Mouse (Mus musculus) kidney, adult 2 months (tissue): ENCODE data around the gene Ttll9. TPM values are rescaled to one million over a fixed set of nuclear protein-coding genes. Genes with fewer than 3 reads are reported as not detected.

ENCODE experiments used
- DNase-seq: peaks from one replicate; pipeline ENCODE4 v3.0.0; 2021
- H3K27ac ChIP-seq: fragments of 200-500 bp; 2 replicates; pipeline ENCODE4 v1.5.1; 2012; ENCODE audit warnings: low read depth, low read length, control low read depth, inconsistent platforms; ENCODE audit not compliant: insufficient read depth
- H3K27me3 ChIP-seq: fragments of 200-500 bp; replicated peaks from 2 replicates; pipeline ENCODE4 v1.6.1; 2012; ENCODE audit warnings: mild to moderate bottlenecking, moderate library complexity, low read length, inconsistent platforms; ENCODE audit not compliant: control insufficient read depth, insufficient read depth
- H3K36me3 ChIP-seq: fragments of 200-500 bp; 2 replicates; pipeline ENCODE4 v1.6.1; 2012; ENCODE audit warnings: mild to moderate bottlenecking, moderate library complexity, low read length, inconsistent platforms; ENCODE audit not compliant: control insufficient read depth, insufficient read depth
- H3K4me1 ChIP-seq: fragments of 200-500 bp; 2 replicates; pipeline ENCODE4 v1.6.1; 2011; ENCODE audit warnings: low read length; ENCODE audit not compliant: control insufficient read depth, insufficient read depth
- H3K4me3 ChIP-seq: fragments of 200-500 bp; 2 replicates; pipeline ENCODE4 v1.5.1; 2011; ENCODE audit warnings: mild to moderate bottlenecking, low read depth, low read length, control low read depth; ENCODE audit not compliant: insufficient read depth
- CTCF ChIP-seq: fragments of 200-500 bp; conservative IDR thresholded peaks from 2 replicates; pipeline ENCODE4 v1.5.1; 2011; ENCODE audit warnings: low read depth, mild to moderate bottlenecking, control low read depth, low read length, moderate library complexity, mixed read lengths; ENCODE audit not compliant: insufficient read depth, insufficient read length
- POLR2A ChIP-seq: fragments of 200-500 bp; IDR thresholded peaks from one replicate; pipeline ENCODE4 v1.6.1; 2011; ENCODE audit warnings: low read depth, low read length, control low read depth
- WGBS: fragments of 180-500 bp; shearing (Covaris S2); methylation state at CpG from one replicate; pipeline ENCODE4 v1.1.7; 2018; 5-methylcytosine and 5-hydroxymethylcytosine counted together
- polyA plus RNA-seq: library from polyadenylated mRNA; depleted of rRNA; stranded (reverse); fragments of >200 nt; gene quantifications from 2 replicates; pipeline ENCODE4 v1.2.3, GENCODE M21; 2012

Ttll9 gene
- polyA plus RNA-seq, 1 experiment = 1.0 TPM

DNA sequence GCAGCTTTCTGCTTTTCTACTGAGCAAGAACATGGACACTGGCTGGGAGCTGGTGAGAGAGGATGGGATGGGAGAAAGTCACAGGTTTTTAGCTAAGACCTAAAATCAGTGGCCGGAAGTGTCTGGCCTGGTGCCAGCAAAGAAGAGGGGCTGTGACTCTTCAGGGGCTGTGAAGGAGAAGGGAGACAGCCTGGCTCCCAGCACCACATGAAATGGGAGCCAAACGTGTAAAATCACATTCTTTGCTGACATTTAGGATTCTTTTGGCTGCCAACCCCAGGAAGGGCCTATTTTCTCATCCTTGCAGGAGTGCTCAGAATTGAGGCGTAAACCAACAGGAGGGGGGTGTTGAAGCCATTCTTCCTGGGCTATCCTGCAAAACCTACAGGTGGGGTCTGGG lies 81.6 kb downstream of the Ttll9 start:
- 47% methylated on average over 3 of the region's 3 CpGs for WGBS
- H3K36me3 ChIP-seq = no peaks in the 10 kb centered on the region
- H3K27ac ChIP-seq = no peak overlapping the region
- DNase-seq = no peak
- no peak overlapping the region for H3K4me3 ChIP-seq
- no peaks in the 10 kb centered on the region for H3K27me3 ChIP-seq
- TF ChIP-seq CTCF = no peak
- TF ChIP-seq POLR2A = no peak
- no peaks in the 10 kb centered on the region for H3K4me1 ChIP-seq

DNA sequence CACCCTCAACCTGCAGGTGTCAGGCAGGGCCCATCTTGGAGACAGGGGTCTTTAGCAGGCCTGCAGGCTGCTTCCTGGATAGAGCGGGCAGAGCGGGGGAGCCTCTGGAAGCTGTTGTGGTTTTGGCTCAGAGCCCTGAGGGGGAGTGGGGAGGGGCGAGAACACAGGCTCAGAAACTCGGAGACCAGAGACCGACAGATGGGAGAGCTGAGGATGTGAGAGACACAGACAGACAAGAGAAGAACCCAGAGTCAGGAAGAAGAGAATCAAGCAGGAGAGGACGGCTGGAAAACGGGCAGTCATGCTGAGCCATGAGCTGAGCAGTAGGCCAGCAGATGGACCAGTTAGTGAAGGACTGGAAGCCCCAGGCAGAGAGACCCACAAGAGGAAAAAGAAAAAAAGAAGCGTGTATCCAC lies 83.6 kb downstream of the Ttll9 start:
- DNase-seq = no peak
- H3K4me3 ChIP-seq = no peak overlapping the region
- H3K27me3 ChIP-seq = no peaks in the 10 kb centered on the region
- no peaks in the 10 kb centered on the region for H3K4me1 ChIP-seq
- TF ChIP-seq CTCF (no peak), POLR2A (no peak)
- no peaks in the 10 kb centered on the region for H3K36me3 ChIP-seq
- no peak overlapping the region for H3K27ac ChIP-seq
- 41% methylated on average over 8 of the region's 8 CpGs for WGBS

DNA sequence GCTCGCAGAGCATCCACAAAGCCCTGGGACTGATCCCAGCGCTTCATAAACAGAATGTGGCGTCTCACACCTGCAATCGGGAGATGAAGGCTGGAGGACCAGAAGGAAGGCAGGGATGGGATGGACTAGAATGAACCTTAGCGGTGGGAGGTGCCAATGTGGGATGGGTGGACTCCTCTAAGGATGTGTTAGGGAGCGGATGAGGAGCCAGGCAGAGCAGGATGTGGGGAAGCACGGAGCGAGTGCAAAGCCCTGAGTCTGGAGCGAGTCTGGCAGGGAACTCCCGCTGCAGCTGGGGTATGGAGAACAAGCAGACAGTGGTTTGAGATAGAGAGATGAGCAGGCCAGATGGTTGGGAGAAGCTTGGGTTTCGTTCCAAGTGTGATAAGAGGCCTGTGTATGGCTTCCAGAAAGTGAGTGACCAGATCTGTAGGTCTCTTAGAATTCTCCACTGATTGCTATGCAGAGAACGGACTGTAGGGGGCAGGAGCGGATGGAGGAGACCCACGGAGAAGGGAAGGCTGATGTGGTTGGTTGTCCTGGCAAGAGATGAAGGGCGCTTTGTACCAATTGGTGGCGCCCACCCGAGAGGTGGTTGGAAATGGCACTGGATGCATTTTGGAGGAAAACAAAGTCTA lies 85.7 kb downstream of the Ttll9 start:
- Histone ChIP-seq H3K27me3 (no peaks in the 10 kb centered on the region), H3K4me1 (no peaks in the 10 kb centered on the region)

DNA sequence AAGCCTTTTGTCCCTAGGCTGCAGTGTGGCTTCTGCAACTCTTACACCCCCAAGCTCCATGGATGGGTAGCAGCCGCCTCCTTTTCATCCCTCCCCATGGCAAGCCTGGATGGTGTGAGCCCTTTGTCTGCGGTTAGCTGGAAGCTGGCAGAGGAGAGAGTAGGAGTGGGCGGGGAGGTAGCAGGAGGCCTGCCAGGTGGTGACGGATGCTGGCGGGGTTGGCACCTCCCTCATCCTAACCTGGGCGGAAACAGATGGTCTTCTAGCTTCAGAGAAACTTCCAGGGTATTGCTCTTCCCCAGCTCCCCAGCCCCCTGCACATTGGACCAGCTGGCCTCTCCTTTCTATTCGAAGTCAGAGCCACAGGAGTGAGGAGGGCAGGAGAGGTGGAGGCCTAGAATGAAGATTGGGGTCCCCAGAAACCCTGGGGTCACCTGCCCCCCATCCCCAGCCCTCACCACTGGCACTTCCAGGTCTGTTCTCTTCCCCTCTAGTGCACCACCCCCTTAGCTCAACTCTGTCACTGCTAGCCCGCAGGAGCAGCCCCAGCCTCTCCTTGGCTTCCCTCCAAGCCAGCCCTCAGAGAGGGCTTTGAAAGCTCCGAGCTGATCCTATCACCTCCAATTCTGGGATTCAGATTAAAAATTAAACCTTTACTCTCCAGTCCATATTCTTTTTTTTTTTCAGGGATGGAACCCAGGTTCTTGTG lies 87.2 kb downstream of the Ttll9 start:
- Histone ChIP-seq H3K4me1 (no peaks in the 10 kb centered on the region), H3K27me3 (no peaks in the 10 kb centered on the region), H3K4me3 (no peak overlapping the region), H3K27ac (no peak overlapping the region), H3K36me3 (no peaks in the 10 kb centered on the region)
- WGBS = 35% methylated on average over 9 of the region's 9 CpGs
- no peak for DNase-seq
- no peak for TF ChIP-seq POLR2A

More for the DNA sequence above, 85.7 kb downstream of the Ttll9 start:
- WGBS = 47% methylated on average over 17 of the region's 17 CpGs
- peak; percentile 45 for DNase-seq
- H3K36me3 ChIP-seq = no peaks in the 10 kb centered on the region
- TF ChIP-seq CTCF (peak; percentile 81), POLR2A (no peak)
- no peak overlapping the region for H3K4me3 ChIP-seq
- no peak overlapping the region for H3K27ac ChIP-seq

DNA sequence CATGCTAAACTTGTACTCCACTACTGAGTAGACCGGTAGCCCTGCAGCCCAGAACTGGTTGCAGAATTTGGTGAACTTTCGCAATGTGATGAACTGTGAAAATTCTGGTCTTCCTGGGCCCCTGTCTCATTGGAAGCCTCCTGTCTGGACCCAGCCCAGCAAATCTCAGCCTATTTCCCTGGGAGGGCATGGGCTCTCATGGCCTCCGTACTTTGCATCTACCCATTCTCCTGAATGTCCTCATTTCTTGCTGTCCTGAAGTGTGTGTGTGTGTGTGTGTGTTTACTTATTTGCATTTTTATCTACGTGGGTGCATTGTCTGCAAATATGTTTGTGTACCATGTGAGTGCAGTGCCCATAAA lies 87.7 kb downstream of the Ttll9 start:
- 83% methylated on average over 4 of the region's 4 CpGs for WGBS
- no peak for DNase-seq
- H3K4me1 ChIP-seq = no peaks in the 10 kb centered on the region
- H3K4me3 ChIP-seq = no peak overlapping the region
- TF ChIP-seq POLR2A = no peak
- no peak for TF ChIP-seq CTCF
- H3K36me3 ChIP-seq = no peaks in the 10 kb centered on the region
- H3K27ac ChIP-seq = no peak overlapping the region
- no peaks in the 10 kb centered on the region for H3K27me3 ChIP-seq

DNA sequence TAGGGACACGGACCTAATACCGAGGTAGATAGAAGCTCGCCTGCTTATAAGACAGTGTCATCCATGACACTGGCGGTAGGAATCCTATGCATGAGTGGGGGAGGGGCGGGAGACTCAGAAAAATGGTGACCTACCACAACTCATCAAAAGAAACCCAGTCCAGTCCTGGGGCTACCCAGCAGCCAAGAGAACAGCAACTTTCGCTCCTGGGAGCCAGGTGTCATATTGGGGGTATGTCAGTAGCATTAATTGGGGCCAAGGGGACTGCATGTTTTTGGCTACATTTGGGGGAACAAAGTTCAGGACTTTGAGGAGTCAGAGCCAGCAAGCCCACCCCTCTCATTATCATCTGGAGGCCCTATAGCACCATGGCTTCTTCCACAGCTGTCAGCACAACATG lies 88.8 kb downstream of the Ttll9 start:
- DNase-seq = no peak
- WGBS = 80% methylated on average over 6 of the region's 6 CpGs
- H3K27ac ChIP-seq = no peak overlapping the region
- H3K4me1 ChIP-seq = no peaks in the 10 kb centered on the region
- no peaks in the 10 kb centered on the region for H3K36me3 ChIP-seq
- H3K27me3 ChIP-seq = no peaks in the 10 kb centered on the region
- TF ChIP-seq POLR2A (no peak), CTCF (no peak)
- no peak overlapping the region for H3K4me3 ChIP-seq

DNA sequence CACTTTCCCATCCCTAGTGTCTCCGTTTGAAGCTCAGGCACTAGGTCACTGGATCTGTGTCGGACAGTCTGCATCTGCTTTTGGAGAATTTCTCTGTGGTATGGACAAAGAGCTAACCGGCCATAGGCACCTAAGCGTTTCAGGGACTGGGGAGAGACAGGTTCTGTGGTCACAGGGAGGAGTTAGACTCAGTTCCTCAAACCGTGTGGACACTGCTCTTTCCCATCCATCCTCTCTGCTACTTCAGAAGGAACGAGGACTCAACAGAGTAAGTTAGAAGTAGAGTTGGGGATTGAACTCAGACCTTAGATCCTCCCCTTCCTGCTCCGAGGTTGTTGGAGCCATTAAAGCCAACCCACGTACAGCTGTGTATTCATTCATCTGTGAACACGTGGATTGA lies 89.3 kb downstream of the Ttll9 start:
- DNase-seq = no peak
- Histone ChIP-seq H3K27ac (no peak overlapping the region), H3K27me3 (no peaks in the 10 kb centered on the region), H3K36me3 (no peaks in the 10 kb centered on the region), H3K4me1 (no peaks in the 10 kb centered on the region), H3K4me3 (no peak overlapping the region)
- WGBS = 71% methylated on average over 9 of the region's 9 CpGs
- TF ChIP-seq POLR2A = no peak
- TF ChIP-seq CTCF = no peak
